Mouse (Mus musculus): ENCODE measurements at regions not wholly inside any gene's neighbourhood (a gene's known extent, or its start where the extent isn't known, plus 50 kb on each side); places are given as distances from the start of the nearest gene placed in this dataset.

DNA sequence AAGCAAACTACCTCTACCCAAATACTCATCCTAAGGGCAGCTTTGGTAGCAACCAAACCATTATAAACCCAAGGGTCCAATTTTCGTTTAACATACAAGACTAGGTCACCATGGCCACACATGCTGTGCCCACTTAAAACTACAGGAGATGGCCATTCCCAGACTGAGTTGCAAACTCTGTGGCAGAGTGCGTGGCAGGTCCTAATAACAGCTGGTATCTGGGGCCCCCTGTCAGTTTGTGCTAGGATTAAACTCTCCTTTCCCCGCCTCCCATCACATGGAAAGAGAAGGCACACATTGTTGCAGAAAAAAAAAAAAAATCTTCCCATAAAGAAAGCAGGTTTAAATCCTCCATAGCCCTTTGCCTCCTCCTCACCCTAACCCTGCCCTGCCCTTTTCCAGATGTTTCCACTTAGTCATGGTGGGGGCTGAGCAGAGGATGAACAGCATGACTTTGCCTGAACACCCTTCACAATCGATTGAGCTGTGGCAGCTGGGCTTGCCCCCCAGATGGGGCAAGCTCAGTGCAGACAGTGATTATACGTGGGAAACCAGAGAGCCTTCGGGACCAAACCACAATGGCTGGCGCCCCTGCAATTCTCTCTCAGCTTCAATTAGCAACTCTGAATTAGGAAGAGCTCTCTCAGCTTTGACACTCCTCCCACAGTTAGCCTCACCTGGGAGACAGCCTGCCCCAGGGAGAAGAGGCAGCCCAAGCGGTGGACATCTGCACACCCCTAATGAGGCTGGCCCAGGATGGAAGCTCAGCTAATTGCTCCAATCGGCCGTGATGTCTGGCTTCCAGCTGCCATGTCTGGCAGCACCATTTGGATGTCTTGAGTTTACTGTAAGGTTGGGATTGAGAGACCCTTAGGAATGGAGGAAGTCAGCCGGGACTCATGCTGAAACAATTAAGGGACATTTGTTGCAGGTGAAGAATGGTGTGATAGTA is 365.9 kb downstream of the Tns1 start:
- Histone ChIP-seq H3K79me3 (ENCODE audit: low read depth) (no peaks in the 10 kb centered on the region), H3K36me3 (ENCODE audit: control insufficient read depth, insufficient read depth) (no peaks in the 10 kb centered on the region), H3K79me2 (ENCODE audit: control insufficient read depth, insufficient read depth) (no peaks in the 10 kb centered on the region), H3ac (ENCODE audit: control insufficient read depth, insufficient read length, low read depth) (no peak overlapping the region), H3K4me3 (ENCODE audit: insufficient read depth, poor library complexity, severe bottlenecking) (no peak overlapping the region), H3K27me3 (ENCODE audit: control insufficient read depth, insufficient read depth, insufficient read length) (no peaks in the 10 kb centered on the region)
- TF ChIP-seq CTCF (IDR thresholded peaks at IDR 0.05; ENCODE audit: control insufficient read depth, insufficient read depth, insufficient read length) (no peak), MAX (IDR thresholded peaks at IDR 0.05) (no peak), MYOG (IDR thresholded peaks at IDR 0.05; ENCODE audit: control insufficient read depth, extremely low read depth, insufficient read length) (no peak), FOSL1 (IDR thresholded peaks at IDR 0.05; ENCODE audit: insufficient read depth, low read length, poor library complexity, severe bottlenecking) (no peak), MYOD1 (IDR thresholded peaks at IDR 0.05; ENCODE audit: control insufficient read depth, insufficient read length, low read depth) (no peak), USF1 (IDR thresholded peaks at IDR 0.05; ENCODE audit: low read depth) (no peak), CEBPB (IDR thresholded peaks at IDR 0.05; ENCODE audit: low read depth) (no peak)

DNA sequence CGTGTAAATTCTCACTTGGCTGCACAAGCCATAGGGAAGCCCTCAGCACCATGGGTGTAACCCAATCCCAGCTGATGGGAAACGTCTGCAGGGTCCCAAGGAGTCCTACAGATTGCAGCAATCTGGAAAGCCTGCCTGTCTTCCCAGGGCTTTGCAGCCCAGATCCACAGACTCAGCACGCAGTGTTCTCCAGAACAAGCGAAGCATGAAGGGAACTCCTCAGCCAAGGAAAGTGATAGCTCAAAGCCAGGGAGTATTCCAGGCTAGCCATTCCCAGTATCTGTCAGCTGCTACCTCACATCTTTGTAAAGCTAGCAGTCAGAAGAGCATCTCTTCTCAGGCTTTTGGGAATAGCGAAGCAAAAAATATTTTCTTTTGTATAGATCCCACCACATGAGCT is 368.5 kb downstream of the Tns1 start:
- Histone ChIP-seq H3K79me2 (ENCODE audit: control insufficient read depth, insufficient read depth) (no peaks in the 10 kb centered on the region), H3K36me3 (ENCODE audit: control insufficient read depth, insufficient read depth) (no peaks in the 10 kb centered on the region), H3K79me3 (ENCODE audit: low read depth) (no peaks in the 10 kb centered on the region), H3ac (ENCODE audit: control insufficient read depth, insufficient read length, low read depth) (no peak overlapping the region), H3K27me3 (ENCODE audit: control insufficient read depth, insufficient read depth, insufficient read length) (no peaks in the 10 kb centered on the region), H3K4me3 (ENCODE audit: insufficient read depth, poor library complexity, severe bottlenecking) (no peak overlapping the region)
- no peak for TF ChIP-seq CTCF (IDR thresholded peaks at IDR 0.05; ENCODE audit: control insufficient read depth, insufficient read depth, insufficient read length)
- no peak for TF ChIP-seq MYOG (IDR thresholded peaks at IDR 0.05; ENCODE audit: control insufficient read depth, extremely low read depth, insufficient read length)
- no peak for TF ChIP-seq MYOD1 (IDR thresholded peaks at IDR 0.05; ENCODE audit: control insufficient read depth, insufficient read length, low read depth)

DNA sequence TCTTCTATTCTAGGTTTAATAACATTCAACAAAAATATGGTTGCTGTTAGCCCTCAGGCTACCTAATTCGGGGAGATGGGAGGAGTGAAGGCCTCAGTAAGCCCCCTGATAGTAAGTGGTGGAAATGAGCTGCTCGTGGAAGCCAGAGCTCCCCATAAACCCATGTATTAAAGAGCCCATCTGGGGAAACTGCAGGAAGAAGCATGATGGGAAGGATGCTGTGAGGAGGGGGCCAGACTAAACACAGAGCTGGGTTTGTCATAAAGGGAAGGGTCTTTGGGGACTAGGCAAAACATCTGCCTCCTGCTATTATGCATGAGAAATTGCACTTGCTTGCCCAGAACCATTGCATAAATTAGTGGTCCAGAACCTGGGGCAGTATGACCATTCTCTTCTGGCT is 369.3 kb downstream of the Tns1 start:
- Histone ChIP-seq H3ac (ENCODE audit: control insufficient read depth, insufficient read length, low read depth) (no peak overlapping the region), H3K79me3 (ENCODE audit: low read depth) (no peaks in the 10 kb centered on the region), H3K27me3 (ENCODE audit: control insufficient read depth, insufficient read depth, insufficient read length) (no peaks in the 10 kb centered on the region), H3K4me3 (ENCODE audit: insufficient read depth, poor library complexity, severe bottlenecking) (no peak overlapping the region), H3K36me3 (ENCODE audit: control insufficient read depth, insufficient read depth) (no peaks in the 10 kb centered on the region), H3K79me2 (ENCODE audit: control insufficient read depth, insufficient read depth) (no peaks in the 10 kb centered on the region)
- TF ChIP-seq CEBPB (IDR thresholded peaks at IDR 0.05; ENCODE audit: low read depth) (no peak), MYOG (IDR thresholded peaks at IDR 0.05; ENCODE audit: control insufficient read depth, extremely low read depth, insufficient read length) (no peak), MYOD1 (IDR thresholded peaks at IDR 0.05; ENCODE audit: control insufficient read depth, insufficient read length, low read depth) (no peak), FOSL1 (IDR thresholded peaks at IDR 0.05; ENCODE audit: insufficient read depth, low read length, poor library complexity, severe bottlenecking) (no peak), USF1 (IDR thresholded peaks at IDR 0.05; ENCODE audit: low read depth) (no peak), CTCF (IDR thresholded peaks at IDR 0.05; ENCODE audit: control insufficient read depth, insufficient read depth, insufficient read length) (no peak), MAX (IDR thresholded peaks at IDR 0.05) (no peak)

DNA sequence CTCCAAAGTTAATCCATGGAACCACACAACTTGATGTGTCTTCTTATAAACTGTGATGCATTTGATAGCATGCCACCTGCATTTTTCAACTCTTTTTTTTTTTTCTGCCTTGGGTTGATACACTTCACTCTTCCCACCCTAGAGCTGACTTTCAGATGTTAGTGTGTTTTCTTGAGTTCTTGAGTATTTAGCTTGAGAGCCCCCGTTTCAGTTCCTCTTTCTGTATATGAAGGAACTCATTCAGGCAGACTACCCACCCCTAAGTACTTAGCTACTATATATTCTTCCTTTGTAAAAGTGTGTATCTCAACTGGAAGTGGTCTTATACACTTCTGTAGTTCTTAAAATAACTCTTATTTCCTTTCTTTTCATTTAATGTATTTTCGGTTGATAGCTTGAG is 371.1 kb downstream of the Tns1 start:
- H3K4me3 ChIP-seq (ENCODE audit: insufficient read depth, poor library complexity, severe bottlenecking): no peak overlapping the region
- no peaks in the 10 kb centered on the region for H3K36me3 ChIP-seq (ENCODE audit: control insufficient read depth, insufficient read depth)
- no peaks in the 10 kb centered on the region for H3K79me2 ChIP-seq (ENCODE audit: control insufficient read depth, insufficient read depth)
- peaks cover 3% of the 10 kb centered on the region for H3K27me3 ChIP-seq (ENCODE audit: control insufficient read depth, insufficient read depth, insufficient read length)
- H3K79me3 ChIP-seq (ENCODE audit: low read depth): no peaks in the 10 kb centered on the region
- no peak overlapping the region for H3ac ChIP-seq (ENCODE audit: control insufficient read depth, insufficient read length, low read depth)
- no peak for TF ChIP-seq USF1 (IDR thresholded peaks at IDR 0.05; ENCODE audit: low read depth)
- TF ChIP-seq CTCF (IDR thresholded peaks at IDR 0.05; ENCODE audit: control insufficient read depth, insufficient read depth, insufficient read length): no peak
- TF ChIP-seq MYOD1 (IDR thresholded peaks at IDR 0.05; ENCODE audit: control insufficient read depth, insufficient read length, low read depth): no peak
- TF ChIP-seq MAX (IDR thresholded peaks at IDR 0.05): no peak
- no peak for TF ChIP-seq FOSL1 (IDR thresholded peaks at IDR 0.05; ENCODE audit: insufficient read depth, low read length, poor library complexity, severe bottlenecking)
- no peak for TF ChIP-seq MYOG (IDR thresholded peaks at IDR 0.05; ENCODE audit: control insufficient read depth, extremely low read depth, insufficient read length)
- no peak for TF ChIP-seq CEBPB (IDR thresholded peaks at IDR 0.05; ENCODE audit: low read depth)

DNA sequence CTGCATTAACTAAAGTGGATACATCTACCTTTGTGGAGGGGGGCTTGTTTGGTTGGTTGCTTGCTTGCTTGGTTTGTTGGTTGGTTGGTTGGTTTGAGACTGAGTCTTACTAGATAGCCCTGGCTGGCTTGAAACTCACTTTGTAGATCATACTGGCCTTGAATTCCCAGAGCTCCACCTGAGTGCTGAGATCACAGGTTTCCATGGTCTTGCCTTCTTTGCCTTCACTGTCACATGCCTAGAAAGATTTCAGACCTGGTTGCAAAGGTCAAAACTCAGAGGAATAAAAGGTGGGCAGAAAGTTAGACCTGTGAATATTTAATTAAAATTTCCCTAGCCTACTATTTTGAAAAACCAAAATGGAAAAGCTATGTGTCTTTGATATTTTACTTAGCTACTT is 375.5 kb downstream of the Tns1 start:
- peaks cover 3% of the 10 kb centered on the region for H3K27me3 ChIP-seq (ENCODE audit: control insufficient read depth, insufficient read depth, insufficient read length)
- no peaks in the 10 kb centered on the region for H3K79me2 ChIP-seq (ENCODE audit: control insufficient read depth, insufficient read depth)
- TF ChIP-seq MYOD1 (IDR thresholded peaks at IDR 0.05; ENCODE audit: control insufficient read depth, insufficient read length, low read depth) (no peak), MAX (IDR thresholded peaks at IDR 0.05) (no peak), MYOG (IDR thresholded peaks at IDR 0.05; ENCODE audit: control insufficient read depth, extremely low read depth, insufficient read length) (no peak), FOSL1 (IDR thresholded peaks at IDR 0.05; ENCODE audit: insufficient read depth, low read length, poor library complexity, severe bottlenecking) (no peak), USF1 (IDR thresholded peaks at IDR 0.05; ENCODE audit: low read depth) (no peak), CTCF (IDR thresholded peaks at IDR 0.05; ENCODE audit: control insufficient read depth, insufficient read depth, insufficient read length) (no peak)

More for the DNA sequence above, 375.5 kb downstream of the Tns1 start:
- Histone ChIP-seq H3ac (ENCODE audit: control insufficient read depth, insufficient read length, low read depth) (no peak overlapping the region), H3K36me3 (ENCODE audit: control insufficient read depth, insufficient read depth) (no peaks in the 10 kb centered on the region), H3K79me3 (ENCODE audit: low read depth) (no peaks in the 10 kb centered on the region), H3K4me3 (ENCODE audit: insufficient read depth, poor library complexity, severe bottlenecking) (no peak overlapping the region)

Measured in C2C12 (cell line).